Mouse (Mus musculus) left cerebral cortex, postnatal 10 days (tissue): ENCODE measurements at regions not wholly inside any gene's neighbourhood (a gene's known extent, or its start where the extent isn't known, plus 50 kb on each side); places are given as distances from the start of the nearest gene placed in this dataset.

Experiments used
- DNase-seq, 2 experiments: peaks; one replicate each; pipeline ENCODE4 v3.0.0; 2021 to 2022; ENCODE audit warnings: low spot score in 2 of 2, mixed read lengths in 1 of 2; ENCODE audit errors: extremely low spot score in 1 of 2
- intact Hi-C: fragments of 180-260 bp; cut with DNase I; formaldehyde crosslinking; loops from one replicate; pipeline ENCODE4 v1.15.1; 2025

DNA sequence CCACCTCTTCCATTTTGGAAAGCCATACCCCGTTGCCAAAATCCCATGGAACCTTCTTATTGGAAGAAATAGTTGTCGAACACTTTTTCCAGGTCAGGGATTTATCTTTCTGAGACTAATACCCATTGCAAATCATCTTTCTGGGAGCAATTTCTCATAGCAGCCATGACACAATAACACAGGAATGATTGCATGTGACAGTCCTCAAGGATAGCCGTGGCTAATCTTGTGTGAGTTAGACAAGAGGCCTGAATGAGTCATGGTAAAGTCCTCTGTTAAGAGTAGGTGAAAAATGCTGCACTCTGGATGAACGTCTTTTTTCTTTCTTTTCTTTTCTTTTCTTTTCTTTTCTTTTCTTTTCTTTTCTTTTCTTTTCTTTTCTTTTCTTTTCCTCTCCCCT is 522.5 kb upstream of the Nbea start:
- intact Hi-C loops, result no loop called here
- no peak for DNase-seq

DNA sequence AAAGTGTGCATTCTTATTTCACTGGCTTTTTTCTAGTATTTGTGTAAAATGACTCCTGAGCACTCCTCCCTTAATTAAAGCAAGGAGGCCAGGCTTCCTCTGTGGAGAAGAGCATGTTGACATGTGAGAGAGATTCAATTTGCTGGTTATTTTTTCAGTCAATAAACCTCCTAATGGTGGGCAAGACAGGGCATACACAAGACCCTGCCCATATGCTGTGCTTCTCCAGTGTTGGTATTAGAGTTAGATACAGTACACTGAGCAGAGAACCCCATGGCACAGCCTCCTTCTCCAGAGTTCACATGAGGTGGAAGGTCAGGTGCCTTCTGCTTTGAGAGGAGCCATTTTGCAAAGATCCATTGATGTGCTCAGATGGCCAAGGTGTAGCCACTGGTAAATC is 515.4 kb upstream of the Nbea start:
- DNase-seq, result no peak
- intact Hi-C loops, result no loop called here

DNA sequence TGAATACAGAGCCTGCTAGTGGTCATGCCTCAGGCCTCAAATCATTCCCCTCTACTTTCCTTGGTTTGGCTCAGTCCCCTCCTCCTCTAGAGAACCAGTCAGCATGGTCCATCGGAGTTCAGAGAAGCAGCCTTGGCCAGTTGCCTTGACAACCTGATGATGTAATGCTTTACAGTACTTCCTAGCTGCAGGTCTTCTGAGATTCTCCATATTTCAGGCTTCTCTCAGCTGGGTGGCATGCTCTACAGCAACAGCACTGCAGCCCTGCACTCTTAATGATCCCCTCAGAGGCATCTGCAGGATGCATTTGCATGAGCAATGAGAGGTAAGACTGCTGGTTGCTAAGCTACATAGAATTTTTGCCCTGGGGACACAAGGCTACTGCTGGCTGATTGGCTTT is 514.7 kb upstream of the Nbea start:
- peak; percentile 44 to 55 for DNase-seq
- intact Hi-C loops, result no loop called here

DNA sequence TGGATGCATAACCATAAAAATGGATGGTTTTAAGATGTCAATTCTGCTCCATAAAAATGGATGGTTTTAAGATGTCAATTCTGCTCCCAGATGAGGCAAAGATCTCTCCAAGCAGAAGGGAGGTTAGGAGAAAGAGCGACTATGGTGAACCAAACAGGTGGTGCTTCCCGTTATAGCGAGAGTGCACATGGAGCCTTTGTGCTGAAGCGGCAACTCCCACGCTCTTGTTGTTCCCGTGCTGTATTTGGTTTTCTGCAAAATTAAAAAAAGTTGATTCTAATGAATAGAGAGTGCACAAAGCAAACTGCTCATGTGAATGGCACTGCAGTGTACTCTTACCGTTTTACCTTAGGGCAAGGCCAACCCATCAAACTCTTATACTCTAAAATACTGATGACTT is 497.5 kb upstream of the Nbea start:
- intact Hi-C loops, result no loop called here

DNA sequence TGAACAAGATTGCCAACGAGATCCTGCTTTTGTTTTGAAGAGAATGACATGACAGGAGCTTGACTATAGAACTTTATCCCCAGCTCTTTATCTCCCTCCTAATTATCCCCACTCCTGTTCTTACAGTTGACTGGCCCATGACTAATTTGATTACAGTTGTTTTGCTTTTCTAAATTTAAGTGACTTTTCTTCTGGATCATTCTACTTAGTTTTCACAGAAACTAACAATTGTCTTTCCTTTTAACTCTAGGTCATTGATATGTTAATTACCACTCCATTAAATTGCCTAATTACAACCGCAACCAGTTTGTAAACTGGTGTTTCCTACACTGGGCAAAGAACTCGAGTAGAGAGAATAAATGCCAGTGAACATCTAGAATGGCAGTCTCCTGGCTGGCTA is 485.3 kb upstream of the Nbea start:
- intact Hi-C loops, result no loop called here
- no peak for DNase-seq

More for the DNA sequence above, 497.5 kb upstream of the Nbea start:
- DNase-seq, result no peak

DNA sequence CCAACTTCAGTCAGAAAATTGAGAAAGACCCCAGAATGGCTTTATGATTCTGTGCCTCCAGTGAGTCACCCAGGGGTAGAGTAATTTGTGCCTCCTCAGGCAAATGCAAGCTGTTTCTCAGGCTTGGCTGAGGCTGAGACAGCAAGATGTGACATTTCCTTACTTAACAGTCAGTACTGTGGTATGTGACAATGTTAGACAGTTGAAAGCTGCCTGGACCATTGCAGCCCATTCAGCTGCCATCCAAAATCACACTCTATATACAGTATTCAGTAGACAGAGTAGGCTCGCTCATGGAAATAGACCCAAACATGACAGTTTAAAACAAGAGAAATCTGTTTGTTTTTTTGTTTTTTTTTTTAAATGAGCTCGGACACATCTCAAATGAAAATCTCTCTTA is 477.1 kb upstream of the Nbea start:
- intact Hi-C loops, result no loop called here

DNA sequence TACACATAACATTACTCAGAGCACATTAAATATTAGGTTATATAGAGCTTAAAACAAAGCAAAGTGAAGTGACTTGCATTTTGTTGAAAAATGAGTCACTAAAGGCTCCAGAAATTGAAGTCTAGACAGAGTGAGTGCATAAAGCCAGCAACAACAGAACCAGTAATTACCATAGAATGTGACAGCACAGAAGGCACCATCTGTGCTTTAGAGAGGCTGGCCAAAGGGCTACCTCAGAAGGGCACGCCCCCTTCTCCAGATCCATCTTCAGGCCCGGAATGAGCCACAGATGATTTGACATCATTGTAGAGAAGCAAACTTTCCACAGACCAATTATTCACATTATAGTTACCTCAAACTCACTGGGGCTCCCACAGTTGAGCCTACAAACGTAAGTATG is 463.8 kb upstream of the Nbea start:
- intact Hi-C loops, result no loop called here
- DNase-seq, result no peak

More for the DNA sequence above, 477.1 kb upstream of the Nbea start:
- DNase-seq, result no peak
